Mouse (Mus musculus) cerebellum, adult 2 months (tissue): ENCODE measurements around the gene Pcbp4. TPM values are rescaled to one million over a fixed set of nuclear protein-coding genes. Genes with fewer than 3 reads are reported as not detected.
A peak's percentile ranks its signal among the peaks of the same experiment; 100 is the strongest.

Source experiments
- DNase-seq, 2 experiments: peaks; one replicate each; pipeline ENCODE4 v3.0.0; 2021
- H3K27ac ChIP-seq: fragments of 200-500 bp; 2 replicates; pipeline ENCODE4 v1.5.1; 2012; ENCODE audit warnings: low read length, control low read depth, inconsistent platforms; ENCODE audit not compliant: insufficient read depth
- H3K27me3 ChIP-seq: fragments of 200-500 bp; 2 replicates; pipeline ENCODE4 v1.6.1; 2012; ENCODE audit warnings: inconsistent platforms, mild to moderate bottlenecking, low read length, moderate library complexity; ENCODE audit not compliant: control insufficient read depth, insufficient read depth
- H3K4me1 ChIP-seq: fragments of 200-500 bp; 2 replicates; pipeline ENCODE4 v1.6.1; 2011; ENCODE audit warnings: low read length; ENCODE audit not compliant: control insufficient read depth, insufficient read depth
- H3K4me3 ChIP-seq: fragments of 200-500 bp; replicated peaks from 2 replicates; pipeline ENCODE3; 2011; ENCODE audit warnings: mild to moderate bottlenecking, low read depth, low read length, control low read depth; ENCODE audit not compliant: insufficient read depth
- CTCF ChIP-seq: fragments of 200-500 bp; IDR thresholded peaks from 2 replicates; pipeline ENCODE4 v1.5.1; 2011; ENCODE audit warnings: low read depth, mild to moderate bottlenecking, control low read depth, low read length, moderate library complexity, borderline replicate concordance; ENCODE audit not compliant: insufficient read depth
- POLR2A ChIP-seq: fragments of 200-500 bp; IDR thresholded peaks from 2 replicates; pipeline ENCODE4 v1.6.1; 2011; ENCODE audit warnings: low read length, control low read depth, borderline replicate concordance; ENCODE audit not compliant: insufficient read depth
- WGBS: fragments of 180-500 bp; shearing (Covaris S2); methylation state at CpG from one replicate; pipeline ENCODE4 v1.1.7; 2018; 5-methylcytosine and 5-hydroxymethylcytosine counted together
- polyA plus RNA-seq: library from polyadenylated mRNA; depleted of rRNA; stranded (reverse); fragments of >200 nt; gene quantifications from 2 replicates; pipeline ENCODE4 v1.2.3, GENCODE M21; 2012

Pcbp4 gene
- polyA plus RNA-seq, 1 experiment = 515 TPM

GRCm38 (mm10) chr9:106412210-106412609 lies 40.9 kb upstream of the Pcbp4 start:
- TF ChIP-seq CTCF = no peak
- no peak for TF ChIP-seq POLR2A
- H3K27me3 ChIP-seq = no peaks in the 10 kb centered on the region
- H3K4me3 ChIP-seq = no peak overlapping the region
- no peak overlapping the region for H3K27ac ChIP-seq
- peaks cover 6% of the 10 kb centered on the region for H3K4me1 ChIP-seq
- DNase-seq = no peak
- 85% methylated on average over 3 of the region's 3 CpGs for WGBS

DNA sequence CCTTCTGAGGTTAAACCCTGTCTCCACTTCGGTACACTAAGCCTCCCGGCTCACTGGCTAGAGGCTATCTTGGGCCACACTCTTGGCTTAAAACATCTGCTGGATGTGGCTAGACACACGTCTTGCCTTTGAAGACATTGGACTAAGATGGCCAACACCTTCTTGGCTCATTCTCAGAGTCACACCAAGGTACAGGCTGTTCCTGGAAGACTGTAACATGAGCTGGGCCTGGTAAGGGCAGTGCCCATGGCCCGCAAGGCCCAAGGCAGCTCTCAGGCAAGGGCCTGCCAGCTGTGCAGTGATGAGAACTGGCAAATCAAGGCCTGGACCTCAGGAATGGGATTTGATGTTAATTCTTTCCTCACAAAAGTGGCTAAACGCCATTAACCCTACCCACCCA lies 39.5 kb upstream of the Pcbp4 start:
- TF ChIP-seq CTCF (no peak), POLR2A (no peak)
- H3K4me3 ChIP-seq = no peak overlapping the region
- DNase-seq = no peak
- H3K27me3 ChIP-seq = no peaks in the 10 kb centered on the region
- H3K4me1 ChIP-seq = peaks cover 6% of the 10 kb centered on the region
- no peak overlapping the region for H3K27ac ChIP-seq
- 94% methylated on average over 5 of the region's 5 CpGs for WGBS

DNA sequence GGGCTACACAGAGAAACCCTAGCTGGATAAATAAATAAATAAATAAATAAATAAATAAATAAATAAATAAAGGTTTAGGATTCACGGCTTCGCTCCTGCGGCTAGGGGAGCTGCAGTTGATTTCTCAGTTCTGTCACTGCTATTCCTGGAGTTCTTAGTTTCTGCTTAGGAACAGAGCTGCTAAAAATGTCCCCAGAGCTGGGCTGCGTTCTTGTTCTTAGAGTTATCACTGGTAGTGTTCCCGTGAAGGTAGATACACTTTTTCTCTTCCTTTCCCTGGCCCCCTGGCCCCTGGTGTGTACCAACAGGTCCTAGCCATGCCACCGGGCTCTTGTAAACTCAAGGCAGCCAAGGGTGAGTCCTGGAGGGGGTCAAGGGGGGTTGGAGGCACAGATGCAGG lies 36.3 kb upstream of the Pcbp4 start:
- DNase-seq = no peak
- no peak for TF ChIP-seq CTCF
- TF ChIP-seq POLR2A = no peak

GRCm38 (mm10) chr9:106417841-106418625 lies 35.1 kb upstream of the Pcbp4 start:
- 19% methylated on average over 29 of the region's 29 CpGs for WGBS
- Histone ChIP-seq H3K27ac (no peak overlapping the region), H3K4me1 (peaks cover 4% of the 10 kb centered on the region; the same call in 1 of the 2 replicates), H3K4me3 (peak overlapping the region; percentile 23), H3K27me3 (no peaks in the 10 kb centered on the region)
- DNase-seq = peak; percentile 82 to 83
- TF ChIP-seq POLR2A (no peak), CTCF (no peak)

More for the DNA sequence above, 36.3 kb upstream of the Pcbp4 start:
- Histone ChIP-seq H3K4me3 (no peak overlapping the region), H3K27me3 (no peaks in the 10 kb centered on the region), H3K27ac (no peak overlapping the region), H3K4me1 (peaks cover 4% of the 10 kb centered on the region; the same call in 1 of the 2 replicates)
- 94% methylated on average over 6 of the region's 6 CpGs for WGBS

DNA sequence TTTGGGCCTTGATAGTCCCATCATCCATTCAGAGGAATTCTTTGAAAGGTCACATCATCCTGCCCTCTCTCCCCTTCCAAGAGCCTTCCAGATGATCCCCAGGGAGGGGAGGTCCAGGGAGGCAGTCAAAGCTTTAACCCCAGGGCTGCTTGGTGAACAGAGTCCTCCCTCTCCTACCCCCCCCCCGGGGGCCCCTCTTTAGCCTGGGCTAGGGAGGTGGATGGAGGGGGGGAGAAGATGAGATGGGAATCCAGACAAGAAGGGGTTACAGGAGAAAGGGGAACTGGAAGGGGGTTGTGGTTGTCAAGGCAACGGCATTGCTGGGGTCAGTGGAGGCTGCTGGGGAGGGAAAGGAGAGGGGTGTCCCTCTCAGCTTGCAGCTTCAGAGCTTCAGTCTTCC lies 32.5 kb upstream of the Pcbp4 start:
- no peak for TF ChIP-seq POLR2A
- TF ChIP-seq CTCF = no peak
- no peak overlapping the region for H3K4me3 ChIP-seq
- no peak for DNase-seq
- peaks cover 4% of the 10 kb centered on the region; the same call in 1 of the 2 replicates for H3K4me1 ChIP-seq
- no peaks in the 10 kb centered on the region for H3K27me3 ChIP-seq
- WGBS = 13% methylated on average over 2 of the region's 2 CpGs
- no peak overlapping the region for H3K27ac ChIP-seq

DNA sequence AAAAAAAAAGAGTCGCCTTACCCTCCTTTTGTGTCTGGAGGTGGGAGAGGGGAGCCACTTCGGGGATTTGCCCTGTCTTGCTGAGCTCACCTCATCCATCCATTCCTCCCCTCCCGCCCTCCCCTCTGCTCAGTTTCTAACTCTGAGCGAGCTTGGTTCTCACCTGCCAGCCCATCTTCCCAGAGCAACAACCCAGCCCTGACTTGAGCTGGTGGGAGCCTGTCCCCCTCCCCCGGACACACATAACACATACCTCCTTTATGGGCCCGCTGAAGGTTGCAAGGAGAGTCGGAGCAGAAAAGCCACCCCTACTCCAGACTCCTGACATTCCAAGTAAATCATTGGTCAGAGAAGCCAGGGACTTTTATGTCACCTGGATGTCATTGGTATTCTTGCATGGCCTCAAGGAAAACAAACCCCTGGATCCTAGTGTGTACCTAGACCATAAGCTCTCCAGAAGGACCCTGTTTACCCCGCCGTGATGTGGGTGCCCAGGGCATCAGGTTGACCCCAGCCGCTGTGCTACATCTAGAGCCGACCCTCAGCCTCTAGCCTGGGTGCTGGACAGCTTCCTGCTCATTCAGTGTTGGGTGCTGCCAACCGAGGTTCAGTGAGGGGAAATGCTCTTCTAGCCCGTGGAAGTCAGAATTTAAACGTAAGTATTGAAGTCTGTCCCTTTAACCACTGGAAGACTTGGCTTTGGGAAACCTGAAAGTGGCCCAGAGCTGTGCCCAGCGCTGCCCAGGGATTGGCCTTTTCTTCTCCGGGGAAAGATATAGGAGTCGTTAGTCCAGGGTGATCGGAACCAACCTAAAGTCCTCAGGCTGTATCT lies 31.8 kb upstream of the Pcbp4 start:
- TF ChIP-seq CTCF (no peak), POLR2A (no peak)
- Histone ChIP-seq H3K27ac (no peak overlapping the region), H3K4me3 (peak overlapping the region; percentile 28), H3K4me1 (peaks cover 4% of the 10 kb centered on the region; the same call in 1 of the 2 replicates), H3K27me3 (no peaks in the 10 kb centered on the region)
- WGBS = 27% methylated on average over 18 of the region's 18 CpGs
- DNase-seq = no peak

DNA sequence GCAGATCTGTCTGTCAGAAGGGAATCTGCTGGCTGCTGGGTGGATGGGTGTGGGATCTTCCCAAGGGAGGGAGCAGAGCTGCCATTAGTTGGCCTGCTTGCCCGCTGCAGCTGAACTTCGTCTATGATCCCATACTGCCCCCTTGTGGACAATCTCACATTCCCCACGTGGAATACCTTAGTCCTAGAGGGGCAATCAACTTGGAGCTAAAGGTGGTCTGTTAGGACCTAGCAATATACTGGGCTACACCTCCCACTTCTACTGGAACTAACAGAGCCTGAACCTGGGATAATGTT lies 31.3 kb upstream of the Pcbp4 start:
- no peak overlapping the region for H3K27ac ChIP-seq
- TF ChIP-seq POLR2A = no peak
- TF ChIP-seq CTCF = peak; percentile 94

DNA sequence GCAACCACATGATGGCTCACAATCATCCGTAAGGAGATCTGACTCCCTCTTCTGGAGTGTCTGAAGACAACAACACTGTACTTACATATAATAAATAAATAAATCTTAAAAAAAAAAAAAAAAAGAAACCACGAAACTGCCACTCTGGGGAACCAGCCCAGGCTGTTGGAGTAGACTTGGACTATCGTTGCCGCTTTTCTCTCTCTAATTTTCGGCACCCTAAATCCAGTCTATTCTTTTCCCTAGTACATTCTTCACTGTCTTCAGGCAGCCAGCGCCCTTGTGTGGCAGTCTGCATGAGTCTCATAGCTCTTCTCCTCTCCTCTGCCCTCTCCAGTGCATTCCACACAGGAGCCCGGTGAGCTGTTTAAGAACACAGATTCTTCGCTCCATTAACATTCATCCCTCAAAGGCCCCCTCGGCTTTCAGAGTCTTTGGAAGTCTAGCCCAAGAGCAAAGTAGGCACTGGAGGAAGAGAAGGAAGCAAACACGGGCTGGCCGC lies 24.3 kb upstream of the Pcbp4 start:
- DNase-seq = no peak
- WGBS = under 1% methylated on average over 11 of the region's 11 CpGs
- no peak for TF ChIP-seq POLR2A
- no peak for TF ChIP-seq CTCF
- no peaks in the 10 kb centered on the region; the same call in 1 of the 2 replicates for H3K4me1 ChIP-seq
- H3K27ac ChIP-seq = peak overlapping the region; percentile 87
- no peaks in the 10 kb centered on the region for H3K27me3 ChIP-seq
- peak overlapping the region; percentile 98 for H3K4me3 ChIP-seq

More for the DNA sequence above, 31.3 kb upstream of the Pcbp4 start:
- Histone ChIP-seq H3K4me3 (peak overlapping the region; percentile 28), H3K4me1 (peaks cover 4% of the 10 kb centered on the region; the same call in 1 of the 2 replicates), H3K27me3 (no peaks in the 10 kb centered on the region)
- DNase-seq = peak; percentile 80 to 85
- 0% methylated on average over 3 of the region's 3 CpGs for WGBS
